Mouse (Mus musculus) retina, postnatal 7 days (tissue): ENCODE results near the gene Ankle1.
"Not testable (repeated sequence)": the region's sequence is repeated elsewhere in the genome, so short reads cannot be mapped to it uniquely, and the experiment has no call there.

ENCODE experiments used
- DNase-seq: peaks from one replicate; pipeline ENCODE4 v3.0.0-alpha.2; 2012; ENCODE audit warnings: low read depth, low spot score

The Ankle1 gene

DNA sequence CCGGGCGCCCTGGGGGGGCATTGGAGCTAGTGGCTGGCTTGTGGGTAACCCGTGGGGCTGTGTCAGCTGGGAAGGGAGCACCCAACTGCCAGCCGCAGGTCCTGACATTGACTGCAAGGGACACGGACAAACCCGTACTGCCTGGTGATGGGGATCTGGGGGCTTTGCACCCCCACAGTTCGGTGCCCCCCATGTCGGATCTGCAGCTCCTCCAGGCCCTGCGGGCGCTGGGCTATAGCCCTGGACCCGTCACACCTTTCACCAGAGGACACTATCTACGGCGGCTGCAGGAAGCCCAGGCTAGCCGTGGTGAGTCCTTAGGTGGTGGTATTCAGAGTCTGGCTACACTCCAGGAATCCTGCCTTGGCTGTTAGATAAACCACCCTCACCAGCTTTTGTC, 1.6 kb downstream of the Ankle1 start:
- DNase-seq = no peak

DNA sequence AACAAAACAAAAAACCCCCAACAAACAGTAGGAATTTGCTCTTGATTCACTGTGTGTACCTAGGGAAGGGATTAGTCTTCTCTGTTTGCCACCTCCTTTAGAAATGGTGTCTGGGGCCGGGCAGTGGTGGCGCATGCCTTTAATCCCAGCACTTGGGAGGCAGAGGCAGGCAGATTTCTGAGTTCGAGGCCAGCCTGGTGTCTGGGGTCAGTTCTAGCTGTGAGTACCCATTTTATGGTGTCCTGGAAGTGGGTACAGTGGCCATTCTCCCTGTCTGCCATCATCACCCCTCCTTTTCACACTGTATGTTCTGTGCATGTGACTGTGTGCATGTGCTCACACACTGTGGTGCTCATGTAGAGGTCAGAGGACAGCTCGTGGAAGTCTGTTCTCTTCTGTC, 2.4 kb downstream of the Ankle1 start:
- DNase-seq = no peak

DNA sequence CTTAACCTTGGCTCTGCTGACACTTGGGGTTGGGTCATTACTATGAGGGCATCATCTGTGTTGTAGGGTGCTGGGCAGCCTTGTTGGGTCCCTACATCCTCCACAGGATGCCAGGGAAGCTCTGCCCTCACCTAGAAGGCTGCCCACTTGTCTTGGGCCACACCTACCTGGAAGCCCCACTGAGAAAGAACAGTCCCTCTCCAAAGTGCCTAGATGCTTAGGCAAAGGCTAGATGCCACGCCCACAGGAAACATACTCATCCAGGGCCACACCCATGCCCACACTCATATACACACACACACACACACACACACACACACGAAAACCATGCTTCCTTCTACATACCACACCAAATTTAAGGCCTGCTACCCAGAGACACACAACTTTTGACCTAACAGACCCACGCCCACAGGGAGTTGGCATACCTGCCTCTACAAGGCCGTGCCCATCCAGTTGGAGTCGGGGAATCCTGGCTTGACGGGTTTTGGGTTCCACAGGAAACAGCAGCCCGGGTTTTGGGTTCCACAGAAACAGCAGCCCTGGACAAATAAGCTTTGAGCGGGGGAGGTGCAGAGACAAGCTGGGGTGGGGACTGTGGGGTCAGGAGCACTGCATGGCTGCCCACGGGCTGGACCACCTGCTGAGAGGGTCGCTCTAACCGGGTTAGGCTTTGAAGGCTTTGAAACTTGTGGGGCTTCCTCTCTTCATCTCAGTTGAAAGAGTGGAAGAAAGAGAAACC, 5.9 kb downstream of the Ankle1 start:
- DNase-seq = no peak

DNA sequence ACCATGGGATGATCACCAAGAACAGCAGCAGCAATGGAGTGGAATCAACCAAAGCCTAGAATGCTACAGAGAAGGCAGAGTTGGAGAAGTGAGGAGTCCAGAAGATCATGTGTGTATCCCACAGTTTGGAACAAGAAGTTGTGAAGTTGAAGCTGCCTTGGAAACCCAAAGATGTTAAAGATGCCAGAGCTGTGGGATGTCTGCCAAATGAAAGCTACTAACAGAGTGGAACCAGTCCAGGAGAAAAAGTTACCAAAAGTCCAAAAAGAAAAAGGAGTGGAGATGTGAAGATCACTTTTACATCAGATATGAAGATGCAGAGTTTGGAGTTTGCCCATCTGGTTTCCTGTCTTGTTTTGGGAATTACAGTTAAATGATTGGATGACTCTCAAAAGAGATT, 16.3 kb downstream of the Ankle1 start:
- no peak for DNase-seq

DNA sequence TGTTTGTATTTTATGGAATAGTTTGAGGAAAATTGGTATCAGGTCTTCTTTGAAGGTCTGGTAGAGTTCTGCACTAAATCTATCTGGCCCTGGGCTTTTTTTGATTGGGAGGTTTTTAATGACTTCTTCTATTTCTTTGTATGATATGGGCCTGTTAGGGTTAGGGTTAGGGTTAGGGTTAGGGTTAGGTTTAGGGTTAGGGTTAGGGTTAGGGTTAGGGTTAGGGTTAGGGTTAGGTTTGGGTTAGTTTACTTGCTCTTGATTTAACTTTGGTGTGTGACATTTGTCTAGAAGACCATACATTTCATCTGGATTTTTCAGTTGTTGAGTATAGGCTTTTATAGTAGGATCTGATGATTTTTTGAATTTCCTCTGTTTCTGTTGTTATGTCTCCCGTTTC, 27.1 kb downstream of the Ankle1 start:
- DNase-seq = not testable (repeated sequence)

DNA sequence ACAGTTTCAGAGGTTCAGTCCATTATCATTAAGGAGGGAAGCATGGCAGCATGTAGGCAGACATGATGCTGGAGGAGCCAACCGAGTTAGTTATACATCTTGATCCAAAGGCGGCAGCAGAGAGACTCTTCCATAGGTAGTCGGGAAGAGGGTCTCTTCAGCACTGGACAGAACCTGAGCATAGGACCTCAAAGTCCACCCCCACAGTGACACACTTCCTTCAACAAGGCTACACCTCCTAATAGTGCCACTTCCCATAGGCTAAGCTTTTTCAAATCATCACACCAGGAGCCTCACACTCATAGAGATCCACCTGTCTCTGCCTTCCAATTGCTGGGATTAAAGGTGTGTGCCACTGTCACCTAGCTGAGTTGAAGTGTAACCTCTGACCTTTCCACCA, 31.2 kb downstream of the Ankle1 start:
- no peak for DNase-seq

DNA sequence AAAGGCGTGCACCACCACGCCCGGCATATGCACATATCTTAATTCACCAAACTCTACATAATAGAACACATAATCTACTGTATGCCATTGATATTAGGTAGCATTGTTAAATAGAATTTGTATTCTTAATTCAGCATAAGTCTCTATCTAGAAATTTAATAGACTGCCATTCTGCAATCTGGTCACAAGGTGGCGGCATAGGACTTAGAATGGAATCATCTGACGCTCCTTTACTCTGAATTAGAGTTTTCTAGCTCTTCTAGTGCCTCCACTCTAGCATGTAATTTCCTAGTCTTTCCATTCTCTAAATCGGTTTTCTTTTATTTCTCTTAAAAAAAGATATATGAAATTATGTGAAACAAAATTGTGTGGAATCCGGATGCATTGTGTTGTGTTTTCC, 35.6 kb downstream of the Ankle1 start:
- peak; percentile 66 for DNase-seq

DNA sequence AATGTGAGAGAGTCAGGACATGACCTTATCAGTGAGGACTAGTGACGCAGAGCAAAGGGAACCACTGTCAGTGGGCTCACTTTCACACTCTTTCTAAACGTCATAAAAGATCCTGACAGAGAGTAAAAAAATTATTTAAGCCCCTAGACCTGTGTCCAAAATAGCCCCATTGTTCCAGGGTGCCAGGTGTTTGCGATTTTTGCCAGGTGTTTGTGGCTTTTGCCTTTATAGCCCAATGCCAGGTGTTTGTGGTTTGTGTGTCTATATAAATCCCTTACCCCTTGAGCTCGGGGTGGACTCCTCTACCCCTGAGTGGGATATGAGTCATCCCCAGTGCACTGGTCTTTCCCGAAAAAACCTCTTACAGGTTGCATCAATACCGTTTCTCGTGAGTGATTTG, 39.3 kb downstream of the Ankle1 start:
- no peak for DNase-seq

DNA sequence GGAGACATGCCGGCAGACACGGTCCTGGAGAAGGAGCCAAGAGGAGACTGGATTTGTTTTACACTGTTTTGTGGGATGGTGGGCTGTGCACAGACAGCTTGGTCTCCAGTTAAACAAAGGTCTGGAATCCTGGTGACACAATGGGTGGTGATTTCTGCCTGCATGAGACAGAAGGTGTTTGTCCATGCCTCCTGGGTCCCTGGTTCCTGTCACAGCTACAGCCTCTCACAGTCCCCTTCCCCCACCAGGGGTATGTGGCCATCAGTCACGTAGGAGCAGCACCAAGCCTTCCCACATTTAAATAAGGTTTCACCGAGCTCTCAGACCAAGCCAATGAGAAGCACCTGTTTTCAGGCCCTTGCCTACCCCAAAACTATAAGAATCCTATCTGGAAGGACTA, 45.5 kb downstream of the Ankle1 start:
- no peak for DNase-seq

DNA sequence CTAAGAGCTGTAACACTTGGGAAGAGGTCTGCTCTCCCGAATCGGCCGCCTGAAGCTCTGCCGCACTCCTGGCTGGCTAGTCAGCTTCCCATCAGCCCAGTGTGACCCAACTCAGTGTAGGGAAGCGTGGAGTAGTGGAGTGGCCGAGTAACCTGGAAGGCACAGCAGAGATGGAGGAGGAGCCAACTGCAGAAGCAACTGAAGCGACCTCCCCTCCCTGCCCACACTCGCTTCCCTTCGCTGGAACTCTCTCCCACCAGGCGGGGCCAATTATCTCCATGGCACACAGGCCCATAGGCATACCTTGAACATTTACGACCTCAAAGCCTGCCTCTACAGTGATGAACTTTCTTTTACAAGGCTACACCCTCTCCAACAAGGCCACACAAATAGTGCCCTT, 46.0 kb downstream of the Ankle1 start:
- DNase-seq = no peak

DNA sequence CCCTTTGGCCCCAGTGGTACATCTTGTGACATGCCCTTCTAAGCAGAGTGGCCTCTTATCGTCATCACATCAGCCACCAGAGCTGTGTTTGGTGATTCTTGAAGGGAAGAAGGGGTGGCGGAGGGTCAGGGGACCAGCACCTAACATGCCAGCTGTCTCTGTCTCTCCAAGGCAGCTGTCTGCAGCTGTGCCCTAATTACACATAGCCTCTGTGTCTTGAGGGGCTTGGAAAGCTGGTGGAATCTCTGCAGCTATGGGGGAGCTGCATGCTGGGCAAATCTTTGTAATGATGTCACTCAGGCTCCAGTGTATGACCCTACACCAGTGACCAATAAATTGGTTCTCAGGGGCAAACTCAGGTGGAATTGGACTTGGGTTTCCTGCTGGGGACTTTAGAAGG, 46.9 kb downstream of the Ankle1 start:
- no peak for DNase-seq

DNA sequence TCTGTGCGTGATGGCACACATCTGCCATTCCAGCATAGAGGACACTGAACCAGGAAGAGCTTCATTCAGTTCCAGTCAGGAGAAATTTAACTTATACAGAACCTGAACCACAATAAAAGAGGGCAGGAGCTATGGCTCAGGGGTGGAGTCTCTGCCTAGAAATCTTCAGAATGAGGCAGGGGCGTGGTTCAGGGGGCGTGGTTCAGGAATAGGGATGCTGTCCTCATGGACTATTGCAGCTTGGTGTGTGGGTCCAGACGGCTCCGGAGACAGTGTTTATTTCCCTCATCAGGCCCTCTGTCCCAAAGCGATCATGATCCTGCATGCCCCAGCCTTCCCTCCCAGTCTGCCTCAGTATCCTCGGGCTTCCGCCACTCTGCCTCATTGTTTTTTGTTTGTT, 48.9 kb downstream of the Ankle1 start:
- no peak for DNase-seq

DNA sequence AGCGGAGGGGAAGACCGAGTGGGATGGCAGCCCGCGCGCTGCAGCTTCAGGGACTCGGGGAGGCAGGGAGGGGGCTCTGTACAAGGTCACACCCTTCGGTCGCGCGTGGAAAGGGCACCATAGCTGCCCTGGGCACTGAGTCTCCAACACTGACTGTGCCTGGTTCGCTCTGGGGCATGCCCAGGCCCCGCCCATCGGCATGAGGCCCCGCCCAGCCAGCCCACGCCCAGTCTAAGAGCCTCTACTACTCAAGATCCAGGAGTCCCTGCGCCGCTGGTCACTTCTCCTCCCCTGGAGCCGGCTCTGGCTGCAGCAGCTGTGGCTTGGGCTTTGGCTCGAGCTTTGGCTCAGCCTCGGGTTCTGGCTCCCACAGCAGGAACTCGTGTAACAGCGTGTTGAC, 51.1 kb downstream of the Ankle1 start:
- no peak for DNase-seq

DNA sequence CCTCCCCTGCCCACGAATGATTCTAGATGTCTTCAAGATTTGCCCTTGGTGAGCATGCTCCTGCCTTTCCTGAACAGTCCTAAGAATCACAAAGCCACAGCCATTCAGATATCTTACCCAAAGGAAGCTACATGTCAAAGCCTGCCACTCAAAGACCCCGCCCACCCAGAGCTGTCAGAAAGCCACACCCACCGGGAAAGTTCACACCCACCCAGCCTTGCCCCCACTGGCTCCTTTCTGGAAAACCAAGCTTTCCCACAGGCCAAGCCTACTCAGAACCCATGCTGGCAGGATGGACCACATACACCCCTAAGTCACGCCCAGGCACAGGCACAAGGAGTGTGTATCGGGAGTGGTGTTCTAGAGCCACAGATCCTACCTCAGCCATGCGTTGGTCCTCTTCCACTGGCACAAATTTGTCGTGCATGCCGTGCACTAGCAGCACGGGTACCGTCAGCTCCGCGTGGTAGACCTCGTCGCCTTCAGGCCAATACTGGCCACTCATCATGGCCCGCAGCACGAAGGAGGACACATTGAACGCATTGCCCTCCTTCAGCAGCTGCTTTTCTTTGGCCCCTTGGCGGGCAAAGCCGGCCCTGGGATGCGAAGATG, 52.0 kb downstream of the Ankle1 start:
- no peak for DNase-seq
